8 mouse cellular contexts compared by ENCODE assay signal in the genomic region with DNA sequence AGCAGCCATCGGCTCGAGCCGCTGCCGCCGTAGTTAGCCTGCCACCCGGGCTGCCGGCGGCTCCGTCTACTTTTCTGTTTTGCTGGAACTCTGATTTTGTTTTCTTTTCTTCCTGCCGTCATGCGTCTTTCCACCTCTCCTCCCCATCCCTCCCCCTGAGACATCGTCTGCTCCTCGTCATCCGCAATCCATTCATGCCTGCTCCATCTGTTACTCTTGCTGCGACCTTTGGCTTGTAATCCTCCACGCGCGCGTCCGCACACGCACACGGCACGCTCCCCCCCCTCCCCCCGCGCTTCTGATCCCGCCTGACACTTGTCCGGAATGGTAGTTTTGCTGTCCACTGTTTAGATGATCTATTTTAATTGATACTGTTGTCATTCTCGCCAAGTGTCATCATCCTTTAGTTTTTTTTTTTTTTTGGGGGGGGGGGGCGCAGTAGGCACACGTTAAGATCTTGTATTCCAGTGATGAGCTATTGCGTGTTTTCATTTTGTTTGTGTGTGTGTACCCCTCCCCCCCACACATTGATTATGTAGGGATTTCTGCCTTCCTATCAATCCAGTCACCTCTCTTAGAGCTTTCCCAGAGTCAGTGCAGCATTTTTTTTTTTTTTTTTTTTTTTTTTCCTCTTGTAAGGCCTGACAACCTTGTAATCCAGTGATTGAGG. TPM values are rescaled to one million over a fixed set of nuclear protein-coding genes. Genes with fewer than 3 reads are reported as not detected.
DNase-seq lines count a peak whose midpoint lies in the region; ATAC-seq and TF ChIP-seq lines count a peak whose summit lies in the region.

No protein-coding gene starts in this region.

- peak overlapping the region; percentile 96 for H3K9ac ChIP-seq in hindbrain, postnatal 0 days (replicated peaks; ENCODE audit: low read length)

- DNase-seq in gastrocnemius, postnatal 14 days: peak; percentile 24
- no peak for DNase-seq in gastrocnemius, adult 18-20 months (ENCODE audit: low spot score)
- DNase-seq in CD4-positive, CD25-positive, alpha-beta regulatory T cell, adult 2 months (ENCODE audit: low read depth, low spot score): peak; percentile 69
- peak; percentile 76 for DNase-seq in hindbrain, postnatal 0 days (ENCODE audit: low spot score)
- DNase-seq in mesoderm, embryonic 11.5 days (ENCODE audit: low read depth, low spot score): peak; percentile 57
- no peak for DNase-seq in right cerebral cortex, adult 2 months (ENCODE audit: low spot score in 2 of 2)
- DNase-seq in left cerebral cortex, adult 11 months (ENCODE audit: low spot score): no peak

- TF ChIP-seq POLR2A in cortical plate, adult 2 months (IDR thresholded peaks at IDR 0.05; ENCODE audit: extremely low read depth, insufficient read depth, low read length): no peak

- peak overlapping the region; percentile 76 for H3K27ac ChIP-seq in cortical plate, adult 2 months (ENCODE audit: insufficient read depth, low read length)
- peak overlapping the region; percentile 94 for H3K27ac ChIP-seq in hindbrain, postnatal 0 days

- no peaks in the 10 kb centered on the region for H3K27me3 ChIP-seq in hindbrain, postnatal 0 days (ENCODE audit: insufficient read depth, low read length)

- no peak for TF ChIP-seq CTCF in cortical plate, adult 2 months (IDR thresholded peaks at IDR 0.05; ENCODE audit: extremely low read depth, insufficient read depth, low read length)
- no peak for TF ChIP-seq CTCF in hindbrain, postnatal 0 days (IDR thresholded peaks at IDR 0.05; ENCODE audit: low read depth)

- H3K4me1 ChIP-seq in cortical plate, adult 2 months (ENCODE audit: control insufficient read depth, insufficient read depth, low read length): peaks cover 4% of the 10 kb centered on the region; the same call in 1 of the 2 replicates
- 0 out of 2 replicates have a peak, but pooled peaks cover 5% of the 10 kb centered on the region for H3K4me1 ChIP-seq in hindbrain, postnatal 0 days (ENCODE audit: insufficient read depth, low read length)

- H3K4me2 ChIP-seq in hindbrain, postnatal 0 days (ENCODE audit: low read depth, low read length): peak overlapping the region; percentile 61

- H3K36me3 ChIP-seq in hindbrain, postnatal 0 days (ENCODE audit: insufficient read depth, low read length): peaks cover 12% of the 10 kb centered on the region; the same call in 1 of the 2 replicates

- ATAC-seq in hindbrain, postnatal 0 days: peak; percentile 84

- H3K9me3 ChIP-seq in hindbrain, postnatal 0 days (ENCODE audit: low read length): no peaks in the 10 kb centered on the region

- peak overlapping the region; percentile 92 for H3K4me3 ChIP-seq in cortical plate, adult 2 months (ENCODE audit: insufficient read depth, low read length)
- peak overlapping the region; percentile 93 for H3K4me3 ChIP-seq in hindbrain, postnatal 0 days (ENCODE audit: low read length)

- WGBS in hindbrain, postnatal 0 days: under 1% methylated on average over 31 of the region's 31 CpGs

- intact Hi-C loops in gastrocnemius, postnatal 14 days (cut with DNase I; ENCODE audit: low total_unique reads): no loop called here

RNA-seq across cellular contexts. Expression of a gene that starts 0.6 kb away (rescaled TPM):
- total RNA-seq in gastrocnemius, postnatal 14 days (2021): 10 to 100 TPM; 19.0 to 23.6 TPM
- 10 to 100 TPM; 11.8 to 16.8 TPM for total RNA-seq in gastrocnemius, adult 18-20 months (2021)
- polyA plus RNA-seq in cortical plate, adult 2 months (2012; rRNA removed): 127 and 133 TPM in 2 replicates
- 119 and 121 TPM in 2 replicates for total RNA-seq in hindbrain, postnatal 0 days (2014; rRNA removed)
- polyA plus RNA-seq in hindbrain, postnatal 0 days (2015; fragmentation: Nextera tagmentation; extraction: Ambion mirVana): 158 and 162 TPM in 2 replicates

RNA-seq across cellular contexts. Expression of a gene that starts 18.9 kb away (rescaled TPM):
- 1 to 10 TPM in 1 of 2 experiments, under 1 TPM in 1; 1.00 to 1.6 TPM for total RNA-seq in gastrocnemius, postnatal 14 days (2021)
- under 1 TPM; 0.34 to 0.62 TPM for total RNA-seq in gastrocnemius, adult 18-20 months (2021)
- polyA plus RNA-seq in cortical plate, adult 2 months (2012; rRNA removed): 1.5 and 1.7 TPM in 2 replicates
- total RNA-seq in hindbrain, postnatal 0 days (2014; rRNA removed): 1.3 and 2.2 TPM in 2 replicates
- 1.4 and 1.5 TPM in 2 replicates for polyA plus RNA-seq in hindbrain, postnatal 0 days (2015; fragmentation: Nextera tagmentation; extraction: Ambion mirVana)

RNA-seq across cellular contexts. Expression of a gene that starts 46.8 kb away (rescaled TPM):
- total RNA-seq in gastrocnemius, postnatal 14 days (2021): 1 to 10 TPM; 1.3 to 2.8 TPM
- 1 to 10 TPM; 1.2 to 1.5 TPM for total RNA-seq in gastrocnemius, adult 18-20 months (2021)
- polyA plus RNA-seq in cortical plate, adult 2 months (2012; rRNA removed): 0.46 and 0.47 TPM in 2 replicates
- total RNA-seq in hindbrain, postnatal 0 days (2014; rRNA removed): 0.18 and 0.63 TPM in 2 replicates
- 1.5 and 1.6 TPM in 2 replicates for polyA plus RNA-seq in hindbrain, postnatal 0 days (2015; fragmentation: Nextera tagmentation; extraction: Ambion mirVana)

RNA-seq across cellular contexts. Expression of a gene that starts 55.1 kb away (rescaled TPM):
- total RNA-seq in gastrocnemius, postnatal 14 days (2021): 10 to 100 TPM; 15.5 to 18.5 TPM
- total RNA-seq in gastrocnemius, adult 18-20 months (2021): 10 to 100 TPM; 26.2 to 29.3 TPM
- 12.7 and 13.1 TPM in 2 replicates for polyA plus RNA-seq in cortical plate, adult 2 months (2012; rRNA removed)
- total RNA-seq in hindbrain, postnatal 0 days (2014; rRNA removed): 20.1 and 32.5 TPM in 2 replicates
- 5.9 and 6.9 TPM in 2 replicates for polyA plus RNA-seq in hindbrain, postnatal 0 days (2015; fragmentation: Nextera tagmentation; extraction: Ambion mirVana)

Comparison
In these comparisons a context has a peak if more than half of its experiments do, and no peak if none do; other contexts are left out.
1. DNase-seq: peak in gastrocnemius, postnatal 14 days (single experiment), CD4-positive, CD25-positive, alpha-beta regulatory T cell, adult 2 months (single experiment), hindbrain, postnatal 0 days (single experiment) and mesoderm, embryonic 11.5 days (single experiment); none in gastrocnemius, adult 18-20 months (single experiment), right cerebral cortex, adult 2 months (0 of 2) and left cerebral cortex, adult 11 months (single experiment).